Mouse (Mus musculus): Measurements from ENCODE around the gene Clec18a.

The Clec18a gene

GRCm38 (mm10) chr8:111092326-111092725 is at the start of gene Clec18a:
TSS of gene Clec18a (minus strand) at chr8:111092426.
- 91% methylated on average over 5 of the region's 6 CpGs for WGBS

GRCm38 (mm10) chr8:111130756-111131155 is 38.5 kb upstream of the Clec18a start:
- WGBS = 77% methylated on average over 2 of the region's 2 CpGs

GRCm38 (mm10) chr8:111119481-111119880 is 27.3 kb upstream of the Clec18a start:
- WGBS = 65% methylated on average over 3 of the region's 3 CpGs

DNA sequence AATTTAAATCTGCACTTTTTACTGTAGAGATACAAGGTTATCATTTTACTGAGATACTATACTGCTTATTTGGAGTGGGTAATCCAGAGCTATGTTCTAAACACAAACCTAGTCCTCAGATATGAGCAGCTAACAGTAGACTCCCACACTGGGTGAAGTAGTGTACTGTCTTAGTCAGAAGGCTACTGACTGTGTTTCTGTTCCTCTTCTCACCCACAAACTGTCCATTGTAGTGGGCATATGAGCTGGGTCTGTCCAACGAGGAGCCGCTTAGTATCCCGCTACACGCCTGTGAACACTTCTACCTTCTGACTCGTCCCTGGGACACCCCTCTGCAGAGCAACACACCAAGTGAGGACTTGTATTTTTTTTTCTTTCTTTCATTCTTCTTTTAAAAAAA is 22.7 kb upstream of the Clec18a start:
- WGBS = 82% methylated on average over 5 of the region's 5 CpGs

GRCm38 (mm10) chr8:111094719-111095302 is 2.6 kb upstream of the Clec18a start:
- under 1% methylated on average over 56 of the region's 69 CpGs for WGBS

GRCm38 (mm10) chr8:111093865-111094718 is 1.9 kb upstream of the Clec18a start, which contains the start of gene Pdpr:
TSS of gene Pdpr (plus strand) at chr8:111094630.
- 4% methylated on average over 72 of the region's 72 CpGs for WGBS

GRCm38 (mm10) chr8:111091706-111092105 is 520 bp downstream of the Clec18a start:
- WGBS = 38% methylated on average over 7 of the region's 7 CpGs

DNA sequence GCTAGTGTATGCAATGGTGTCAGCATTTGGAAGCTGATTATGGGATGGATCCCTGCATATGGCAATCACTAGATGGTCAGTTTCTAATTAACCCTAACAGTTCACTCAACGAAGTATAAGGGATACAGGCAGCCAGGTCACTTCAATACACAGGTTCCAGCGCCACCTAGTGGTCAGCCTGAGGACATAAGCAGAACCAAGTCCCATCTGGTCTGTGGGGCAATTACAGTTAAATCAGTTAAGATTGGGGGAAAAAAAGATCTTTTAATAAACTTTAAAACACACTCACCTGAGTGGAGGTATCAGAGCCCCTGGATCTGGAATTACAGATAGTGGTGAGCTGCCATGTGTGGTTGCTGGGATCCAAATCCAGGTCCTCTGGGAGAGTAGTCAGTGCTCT is 2.1 kb downstream of the Clec18a start:
- WGBS = 0% methylated on average over 2 of the region's 2 CpGs

DNA sequence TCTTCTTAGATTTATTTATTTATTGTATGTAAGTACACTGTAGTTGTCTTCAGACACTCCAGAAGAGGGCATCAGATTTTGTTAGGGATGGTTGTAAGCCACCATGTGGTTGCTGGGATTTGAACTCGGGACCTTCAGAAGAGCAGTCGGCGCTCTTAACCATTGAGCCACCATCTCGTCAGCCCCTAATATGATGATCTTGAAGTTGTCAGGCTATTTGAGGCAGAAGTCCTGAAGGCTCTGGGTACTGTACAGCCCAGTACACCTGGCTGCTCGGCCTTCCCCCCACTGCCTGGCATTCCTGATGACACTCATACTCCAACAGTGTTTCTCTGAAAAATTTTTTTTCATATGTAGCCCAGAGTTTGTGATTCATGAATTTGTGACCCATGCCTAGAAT is 8.3 kb downstream of the Clec18a start:
- 92% methylated on average over 5 of the region's 5 CpGs for WGBS

DNA sequence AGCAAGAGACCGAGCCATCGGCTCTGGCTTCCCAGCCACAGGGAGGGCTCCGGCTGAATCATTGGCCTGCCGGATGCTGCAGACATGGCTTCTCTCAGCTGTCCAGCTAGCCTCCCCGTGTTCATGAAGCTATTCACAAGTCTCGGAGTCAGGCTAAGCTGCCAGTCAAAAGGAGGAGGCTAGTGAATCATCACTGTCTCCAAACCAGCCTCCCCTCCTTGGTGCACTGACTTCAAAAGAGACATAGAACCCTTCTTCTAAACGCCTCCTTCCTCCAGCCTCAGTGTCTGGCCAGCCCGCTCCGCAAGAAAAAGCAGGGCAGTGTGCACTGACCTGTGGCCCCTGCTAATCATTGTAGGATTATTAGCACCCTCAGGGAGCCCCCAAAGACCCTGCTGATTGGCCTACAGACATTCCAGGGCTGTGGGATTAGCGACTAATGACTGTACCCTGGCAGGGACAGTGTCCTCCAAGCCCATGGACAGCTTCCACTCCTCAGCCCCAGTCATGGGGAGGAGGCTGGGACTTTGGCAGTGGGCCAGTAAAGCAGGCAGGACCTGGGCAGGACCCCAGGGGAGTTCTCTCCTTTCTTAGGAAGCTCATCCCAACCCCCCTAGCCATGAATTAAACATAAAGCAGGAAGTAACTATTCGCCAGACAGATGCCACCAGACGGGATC is 10.5 kb downstream of the Clec18a start:
- 51% methylated on average over 12 of the region's 12 CpGs for WGBS

DNA sequence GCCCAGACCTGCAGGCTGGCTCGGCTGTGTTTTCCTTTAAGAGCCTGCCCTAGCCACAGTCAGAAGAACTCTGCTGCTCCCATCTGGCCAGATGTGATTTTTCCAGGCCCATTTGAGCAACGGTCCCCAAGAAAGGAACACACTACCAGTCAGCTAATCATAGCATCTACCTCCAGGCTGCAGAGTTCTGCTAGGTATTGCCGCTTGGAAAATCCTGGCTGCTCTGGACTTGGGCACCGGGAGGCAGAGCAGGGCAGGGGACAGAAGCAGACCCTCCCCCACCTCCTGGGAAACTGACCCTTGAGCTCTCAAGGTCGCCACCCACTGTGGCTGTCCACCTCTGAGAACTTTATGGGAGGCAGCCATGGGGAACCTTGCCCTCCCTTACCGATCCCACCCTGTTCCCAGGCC is 12.4 kb downstream of the Clec18a start:
- 60% methylated on average over 6 of the region's 6 CpGs for WGBS

DNA sequence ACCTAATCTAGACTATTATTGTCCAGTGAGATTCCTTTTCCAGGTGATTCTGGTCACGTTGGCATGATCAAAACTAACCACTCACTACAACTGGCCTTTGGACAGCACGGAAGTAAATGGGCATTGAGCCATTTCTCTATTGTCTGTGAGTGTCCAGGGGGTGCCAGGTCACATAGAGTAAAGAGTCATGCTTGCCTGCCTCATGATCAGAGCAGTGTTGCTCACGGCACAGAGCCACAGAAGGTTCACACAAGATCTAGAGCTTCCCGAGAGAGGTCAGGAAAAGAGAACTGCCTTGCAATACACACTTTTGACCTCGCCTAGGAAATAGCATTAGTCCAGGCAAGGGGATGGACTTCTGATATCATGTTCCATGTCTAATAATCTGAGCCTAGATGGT is 12.8 kb downstream of the Clec18a start:
- 70% methylated on average over 5 of the region's 5 CpGs for WGBS

- WGBS = 48% methylated on average over 3 of the region's 3 CpGs
Observed at GRCm38 (mm10) chr8:111075926-111076325, 16.3 kb downstream of the Clec18a start.

GRCm38 (mm10) chr8:111068660-111069059 is 23.6 kb downstream of the Clec18a start:
- WGBS = 94% methylated on average over 9 of the region's 9 CpGs

DNA sequence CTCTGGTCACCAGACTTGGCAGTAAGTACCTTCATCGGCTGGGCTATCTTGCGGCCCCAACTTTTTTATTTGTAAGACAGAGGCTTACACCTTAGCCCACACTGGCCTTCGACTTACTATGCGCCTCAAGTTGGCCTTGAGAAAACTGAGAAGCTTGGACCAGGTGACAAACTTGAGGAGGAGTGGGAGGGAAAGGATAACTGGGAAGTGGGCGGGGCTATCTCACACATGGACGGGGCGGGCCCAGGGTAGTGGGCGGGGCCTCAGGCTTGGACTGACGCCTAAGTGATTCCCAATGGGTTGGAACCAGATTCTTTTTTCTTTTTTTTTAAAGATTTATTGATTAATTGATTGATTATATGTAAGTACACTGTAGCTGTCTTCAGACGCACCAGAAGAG is 24.8 kb downstream of the Clec18a start:
- 43% methylated on average over 10 of the region's 10 CpGs for WGBS

- 64% methylated on average over 4 of the region's 4 CpGs for WGBS
Observed at GRCm38 (mm10) chr8:111066308-111066707, 25.9 kb downstream of the Clec18a start.

GRCm38 (mm10) chr8:111062893-111063292 is 29.3 kb downstream of the Clec18a start:
- 48% methylated on average over 2 of the region's 2 CpGs for WGBS

DNA sequence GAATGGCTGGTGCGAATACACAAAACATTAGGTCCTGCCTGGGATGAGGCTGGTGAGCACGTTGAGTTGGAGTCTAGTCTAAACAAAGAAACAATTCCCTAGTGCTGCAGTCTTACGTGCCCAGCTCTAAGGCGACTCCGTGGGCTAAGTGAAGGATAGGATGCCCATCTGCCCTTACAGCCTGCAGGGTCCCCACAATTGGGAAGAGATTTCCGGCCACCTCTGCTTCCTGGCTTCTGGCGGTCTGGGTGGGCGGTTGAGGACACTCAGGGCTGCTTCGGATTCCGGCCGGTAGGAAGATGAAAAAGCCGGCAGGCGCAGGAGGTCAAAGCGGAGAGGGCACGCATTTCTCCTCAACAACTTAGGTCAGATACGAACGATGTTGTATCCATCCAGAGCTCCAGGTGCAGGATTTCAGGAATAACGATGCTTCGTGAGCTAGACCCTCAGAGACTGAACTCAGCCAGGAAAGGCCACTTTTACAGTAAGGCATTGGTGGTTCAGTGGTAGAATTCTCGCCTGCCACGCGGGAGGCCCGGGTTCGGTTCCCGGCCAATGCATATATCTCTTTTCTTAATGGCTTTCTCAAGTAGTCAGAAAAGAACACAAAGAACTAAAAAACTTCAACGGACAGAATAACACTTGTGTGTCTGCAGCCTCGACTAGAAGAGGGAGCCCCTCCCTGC is 30.0 kb downstream of the Clec18a start:
- under 1% methylated on average over 27 of the region's 27 CpGs for WGBS

DNA sequence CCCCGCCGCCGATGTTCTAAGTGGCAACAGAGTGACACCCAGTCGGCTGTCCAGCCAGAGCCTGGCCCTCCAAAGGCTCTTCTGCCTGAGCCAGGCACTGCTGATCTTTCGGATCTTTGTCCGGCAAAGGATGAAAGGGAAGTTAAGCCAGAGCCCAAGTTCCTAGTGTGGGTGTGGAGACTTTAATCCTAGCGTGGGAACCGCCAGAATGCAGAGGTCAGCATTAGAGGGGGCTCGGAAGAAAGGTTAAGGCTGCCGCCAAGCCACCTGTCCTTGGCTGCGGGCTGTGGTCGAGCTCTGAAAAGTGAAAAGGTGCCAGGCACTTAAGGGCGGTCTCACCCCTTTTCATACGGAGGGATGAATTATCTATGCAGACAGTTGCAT is 30.5 kb downstream of the Clec18a start:
- 3% methylated on average over 14 of the region's 14 CpGs for WGBS

GRCm38 (mm10) chr8:111058946-111059572 is 33.2 kb downstream of the Clec18a start:
- 77% methylated on average over 2 of the region's 2 CpGs for WGBS

DNA sequence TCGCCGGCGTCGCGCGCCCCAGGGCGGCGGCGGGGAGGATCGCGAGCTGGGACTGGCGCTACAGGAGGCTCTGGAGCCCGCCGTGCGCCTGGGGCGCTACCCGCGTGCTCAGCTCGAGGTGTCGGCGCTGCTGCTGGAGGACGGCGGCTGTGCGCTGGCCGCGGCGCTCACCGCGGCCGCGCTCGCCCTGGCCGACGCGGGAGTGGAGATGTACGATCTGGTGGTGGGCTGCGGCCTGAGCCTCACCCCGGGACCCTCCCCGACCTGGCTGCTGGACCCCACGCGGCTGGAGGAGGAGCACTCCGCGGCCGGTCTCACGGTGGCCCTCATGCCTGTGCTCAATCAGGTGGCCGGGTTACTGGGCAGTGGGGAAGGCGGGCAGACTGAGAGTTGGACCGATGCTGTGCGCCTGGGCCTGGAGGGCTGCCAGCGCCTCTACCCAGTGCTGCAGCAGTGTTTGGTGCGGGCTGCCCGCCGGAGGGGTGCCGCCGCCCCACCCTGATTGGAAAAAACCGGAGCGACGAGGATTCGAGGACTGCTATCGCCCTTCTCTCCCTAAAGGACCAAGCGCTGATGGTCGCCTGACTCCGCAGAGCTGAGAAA is 35.4 kb downstream of the Clec18a start:
- under 1% methylated on average over 61 of the region's 63 CpGs for WGBS
